Mouse (Mus musculus) ES-Bruce4 (cell line): ENCODE results near the gene Klhdc7b. TPM values are rescaled to one million over a fixed set of nuclear protein-coding genes. Genes with fewer than 3 reads are reported as not detected.
"Not testable (repeated sequence)": the region's sequence is repeated elsewhere in the genome, so short reads cannot be mapped to it uniquely, and the experiment has no call there.

Source experiments
- H3K27ac ChIP-seq: 2 replicates; pipeline ENCODE4 v1.5.1; 2012; ENCODE audit warnings: low read length, inconsistent platforms; ENCODE audit not compliant: insufficient read depth
- H3K27me3 ChIP-seq: 2 replicates; pipeline ENCODE4 v1.6.1; 2012; ENCODE audit warnings: mild to moderate bottlenecking, low read length, inconsistent platforms; ENCODE audit not compliant: control insufficient read depth, poor library complexity, insufficient read depth, severe bottlenecking
- H3K36me3 ChIP-seq: 2 replicates; pipeline ENCODE4 v1.6.1; 2012; ENCODE audit warnings: inconsistent platforms, mild to moderate bottlenecking, low read length, moderate library complexity; ENCODE audit not compliant: control insufficient read depth, poor library complexity, insufficient read depth, severe bottlenecking
- H3K4me1 ChIP-seq: one replicate; pipeline ENCODE4 v1.8.1; 2011; ENCODE audit warnings: low read length; ENCODE audit not compliant: control insufficient read depth, insufficient read depth
- H3K4me3 ChIP-seq: 2 replicates; pipeline ENCODE4 v1.5.1; 2011; ENCODE audit warnings: low read depth, mild to moderate bottlenecking, low read length
- H3K9ac ChIP-seq: 2 replicates; pipeline ENCODE4 v1.6.1; 2012; ENCODE audit warnings: low read depth, mild to moderate bottlenecking, inconsistent platforms; ENCODE audit not compliant: poor library complexity, severe bottlenecking
- H3K9me3 ChIP-seq: replicated peaks from 2 replicates; pipeline ENCODE4 v1.6.1; 2012; ENCODE audit warnings: mild to moderate bottlenecking, low read length, inconsistent platforms; ENCODE audit not compliant: control insufficient read depth, poor library complexity, insufficient read depth, severe bottlenecking
- CTCF ChIP-seq: IDR thresholded peaks from one replicate; pipeline ENCODE4 v1.8.1; 2011; ENCODE audit warnings: low read depth, low read length
- EP300 ChIP-seq: IDR thresholded peaks from 2 replicates; pipeline ENCODE4 v1.6.1; 2011; ENCODE audit warnings: low read depth, low read length; ENCODE audit not compliant: insufficient read depth
- POLR2A ChIP-seq: IDR thresholded peaks from one replicate; pipeline ENCODE4 v1.8.1; 2011; ENCODE audit warnings: low read length; ENCODE audit not compliant: insufficient read depth
- polyA plus RNA-seq: library from polyadenylated mRNA; stranded (reverse); fragments of >200 nt; gene quantifications from 2 replicates; pipeline ENCODE4 v1.2.4, GENCODE M21; 2011; ENCODE audit warnings: low read depth; ENCODE audit not compliant: missing spikeins, insufficient read depth, insufficient read length

The Klhdc7b gene
- polyA plus RNA-seq, 1 experiment, result not detected

GRCm38 (mm10) chr15:89428136-89428790 is 43.5 kb downstream of the Klhdc7b start:
- Histone ChIP-seq H3K4me3 (peak overlapping the region; percentile 79), H3K9me3 (no peaks in the 10 kb centered on the region), H3K27ac (no peak overlapping the region), H3K27me3 (no peaks in the 10 kb centered on the region), H3K4me1 (peaks cover 2% of the 10 kb centered on the region), H3K36me3 (peaks cover 8% of the 10 kb centered on the region), H3K9ac (peak overlapping the region; percentile 62)
- no peak for TF ChIP-seq CTCF
- TF ChIP-seq POLR2A, result no peak
- TF ChIP-seq EP300, result no peak

- no peaks in the 10 kb centered on the region for H3K27me3 ChIP-seq
- H3K9ac ChIP-seq, result peak overlapping the region; percentile 62
- no peaks in the 10 kb centered on the region for H3K9me3 ChIP-seq
- peaks cover 2% of the 10 kb centered on the region for H3K4me1 ChIP-seq
- TF ChIP-seq EP300, result no peak
- no peak for TF ChIP-seq CTCF
- no peak for TF ChIP-seq POLR2A
- H3K4me3 ChIP-seq, result peak overlapping the region; percentile 79
- H3K36me3 ChIP-seq, result peaks cover 8% of the 10 kb centered on the region
- H3K27ac ChIP-seq, result no peak overlapping the region
Measured at GRCm38 (mm10) chr15:89428821-89429351, 44.2 kb downstream of the Klhdc7b start.

GRCm38 (mm10) chr15:89429352-89430221 is 44.9 kb downstream of the Klhdc7b start, which contains the start of the genes C730034F03Rik, Gm44502 and Chkb:
C730034F03Rik (plus strand) TSS chr15:89429589.
Gm44502 (minus strand) TSS chr15:89429696.
Chkb (minus strand) TSS chr15:89429908.
- H3K9ac ChIP-seq, result peak within 1 kb of the TSS; percentile 62
- no peaks in the 10 kb centered on the region for H3K9me3 ChIP-seq
- peak within 1 kb of the TSS; percentile 79 for H3K4me3 ChIP-seq
- peak within 1 kb of the TSS; percentile 37 for H3K27ac ChIP-seq
- H3K4me1 ChIP-seq, result peaks cover 2% of the 10 kb centered on the region
- no peaks in the 10 kb centered on the region for H3K27me3 ChIP-seq
- TF ChIP-seq POLR2A (no peak), EP300 (no peak), CTCF (no peak)
- peaks cover 8% of the 10 kb centered on the region for H3K36me3 ChIP-seq

GRCm38 (mm10) chr15:89430341-89430740 is 45.6 kb downstream of the Klhdc7b start:
- Histone ChIP-seq H3K4me3 (peak overlapping the region; percentile 79), H3K36me3 (peaks cover 8% of the 10 kb centered on the region), H3K27ac (peak overlapping the region; percentile 37), H3K9me3 (no peaks in the 10 kb centered on the region), H3K9ac (peak overlapping the region; percentile 62), H3K27me3 (no peaks in the 10 kb centered on the region), H3K4me1 (peaks cover 2% of the 10 kb centered on the region)
- no peak for TF ChIP-seq CTCF

GRCm38 (mm10) chr15:89430771-89431170 is 46.1 kb downstream of the Klhdc7b start:
- H3K4me1 ChIP-seq, H3K27ac ChIP-seq, H3K27me3 ChIP-seq, H3K36me3 ChIP-seq, H3K4me3 ChIP-seq, H3K9me3 ChIP-seq: not testable (repeated sequence)
- H3K9ac ChIP-seq, result 0 out of 2 replicates have a peak overlapping the region, but pooled peaks have one; percentile 47

- H3K9me3 ChIP-seq, result no peaks in the 10 kb centered on the region
- H3K9ac ChIP-seq, result 0 out of 2 replicates have a peak overlapping the region, but pooled peaks have one; percentile 47
- H3K4me3 ChIP-seq, result no peak overlapping the region
- TF ChIP-seq CTCF (no peak), EP300 (no peak), POLR2A (no peak)
- H3K27me3 ChIP-seq, result no peaks in the 10 kb centered on the region
- peaks cover 2% of the 10 kb centered on the region for H3K4me1 ChIP-seq
- H3K36me3 ChIP-seq, result peaks cover 7% of the 10 kb centered on the region
- H3K27ac ChIP-seq, result no peak overlapping the region
Measured at GRCm38 (mm10) chr15:89431271-89431670, 46.6 kb downstream of the Klhdc7b start.
